Mouse (Mus musculus) forebrain, embryonic 15.5 days (tissue): ENCODE results near the gene Esrrg. TPM values are rescaled to one million over a fixed set of nuclear protein-coding genes. Genes with fewer than 3 reads are reported as not detected.

Source experiments
- ATAC-seq: fragments of 200-750 bp; cut with Nextera tagmentation; replicated peaks from 2 replicates; pipeline ENCODE4 v1.8.0; 2017; ENCODE audit warnings: mild to moderate bottlenecking, moderate TSS enrichment, moderate library complexity
- H3K27ac ChIP-seq: fragments of 300-500 bp; sonication (generic); replicated peaks from 2 replicates; pipeline ENCODE4 v1.5.1; 2015; ENCODE audit warnings: mild to moderate bottlenecking, inconsistent platforms
- H3K27me3 ChIP-seq: fragments of 300-500 bp; sonication (generic); 2 replicates; pipeline ENCODE4 v1.6.1; 2015; ENCODE audit warnings: inconsistent platforms
- H3K36me3 ChIP-seq: fragments of 300-500 bp; sonication (generic); 2 replicates; pipeline ENCODE4 v1.6.1; 2015; ENCODE audit warnings: mild to moderate bottlenecking, inconsistent platforms
- H3K4me1 ChIP-seq: fragments of 300-500 bp; sonication (generic); 2 replicates; pipeline ENCODE4 v1.6.1; 2015; ENCODE audit warnings: inconsistent platforms
- H3K4me2 ChIP-seq: fragments of 300-500 bp; sonication (generic); replicated peaks from 2 replicates; pipeline ENCODE4 v1.6.1; 2015; ENCODE audit warnings: mild to moderate bottlenecking, inconsistent platforms
- H3K4me3 ChIP-seq: fragments of 300-500 bp; sonication (generic); 2 replicates; pipeline ENCODE4 v1.5.1; 2015; ENCODE audit warnings: mild to moderate bottlenecking, inconsistent platforms
- H3K9ac ChIP-seq: fragments of 300-500 bp; sonication (generic); replicated peaks from 2 replicates; pipeline ENCODE4 v1.6.1; 2015; ENCODE audit warnings: mild to moderate bottlenecking, inconsistent platforms
- H3K9me3 ChIP-seq: fragments of 300-500 bp; sonication (generic); 2 replicates; pipeline ENCODE4 v1.6.1; 2016; ENCODE audit warnings: inconsistent platforms
- WGBS: fragments of 180-500 bp; shearing (Covaris S2); methylation state at CpG from one replicate; pipeline ENCODE4 v1.1.7; 2015; ENCODE audit warnings: mixed read lengths; 5-methylcytosine and 5-hydroxymethylcytosine counted together
- polyA plus RNA-seq: library from polyadenylated mRNA; unstranded; fragments of >200 nt; fragmentation: Nextera tagmentation; extraction: Ambion mirVana; gene quantifications from 2 replicates; pipeline ENCODE4 v1.2.1, GENCODE M21; 2015

Gene Esrrg
- polyA plus RNA-seq, 1 experiment from 2014 or later = 9.9 TPM

DNA sequence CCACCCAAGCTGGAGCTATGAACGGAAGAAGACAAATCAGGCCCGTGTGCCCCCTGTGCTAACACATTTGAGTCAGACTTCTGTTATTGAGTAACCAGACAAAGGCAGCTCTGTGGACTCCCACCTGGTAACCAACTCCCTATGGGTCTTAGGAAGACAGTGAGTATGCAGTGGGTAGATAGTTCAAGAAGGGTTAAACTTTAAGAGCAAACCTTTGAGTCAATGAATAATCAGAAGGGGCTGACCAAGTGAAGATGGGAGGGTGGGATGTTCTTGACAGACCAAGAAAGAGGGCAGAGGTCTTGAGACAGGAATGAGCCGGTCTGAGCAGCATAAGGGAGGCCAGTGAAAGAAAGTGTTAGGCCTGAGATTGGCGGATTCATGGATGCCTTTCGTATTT, 214.8 kb downstream of the Esrrg start:
- Histone ChIP-seq H3K27me3 (0 out of 2 replicates have a peak, but pooled peaks cover 6% of the 10 kb centered on the region), H3K9me3 (no peaks in the 10 kb centered on the region), H3K4me3 (no peak overlapping the region), H3K9ac (no peak overlapping the region), H3K27ac (no peak overlapping the region), H3K4me1 (no peaks in the 10 kb centered on the region; the same call in 1 of the 2 replicates), H3K36me3 (no peaks in the 10 kb centered on the region), H3K4me2 (no peak overlapping the region)
- WGBS = 82% methylated on average over 5 of the region's 5 CpGs
- ATAC-seq = no peak

DNA sequence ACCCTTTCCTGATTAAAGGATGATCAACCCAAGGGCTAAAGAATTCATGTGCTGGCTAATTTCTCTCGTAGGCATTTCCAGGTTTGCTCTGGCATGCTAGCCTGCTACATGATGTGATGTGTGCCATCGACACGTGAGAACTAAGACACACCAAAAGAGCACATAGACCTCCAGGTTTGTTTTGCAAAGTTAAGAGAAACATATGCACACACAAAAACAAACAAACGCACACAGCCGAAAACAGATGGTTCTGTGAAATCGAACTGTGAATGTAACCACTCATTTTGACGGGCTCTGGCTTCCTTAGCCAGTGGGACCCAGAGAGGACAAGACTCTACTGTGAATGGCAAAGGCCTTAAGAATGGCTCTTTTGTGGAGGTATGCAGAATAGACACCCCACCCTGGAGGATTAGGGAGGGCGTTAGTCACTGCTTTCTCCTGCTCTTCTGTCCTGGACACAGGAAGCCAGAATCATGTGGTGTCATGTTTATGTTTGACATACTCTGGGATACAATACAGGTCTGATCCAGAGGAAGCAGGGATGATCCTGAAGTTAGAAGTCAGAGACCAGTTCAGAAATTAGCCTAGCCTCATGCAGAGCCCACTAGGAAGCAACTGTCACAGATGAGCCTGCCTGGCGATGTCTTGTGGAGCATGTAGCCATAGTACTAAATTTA, 217.0 kb downstream of the Esrrg start:
- no peak overlapping the region for H3K4me2 ChIP-seq
- no peak overlapping the region for H3K9ac ChIP-seq
- ATAC-seq = no peak
- no peaks in the 10 kb centered on the region for H3K36me3 ChIP-seq
- peaks cover 8% of the 10 kb centered on the region; the same call in 1 of the 2 replicates for H3K27me3 ChIP-seq
- H3K4me3 ChIP-seq = no peak overlapping the region
- H3K4me1 ChIP-seq = no peaks in the 10 kb centered on the region; the same call in 1 of the 2 replicates
- WGBS = 68% methylated on average over 9 of the region's 9 CpGs
- H3K27ac ChIP-seq = no peak overlapping the region
- H3K9me3 ChIP-seq = no peaks in the 10 kb centered on the region

DNA sequence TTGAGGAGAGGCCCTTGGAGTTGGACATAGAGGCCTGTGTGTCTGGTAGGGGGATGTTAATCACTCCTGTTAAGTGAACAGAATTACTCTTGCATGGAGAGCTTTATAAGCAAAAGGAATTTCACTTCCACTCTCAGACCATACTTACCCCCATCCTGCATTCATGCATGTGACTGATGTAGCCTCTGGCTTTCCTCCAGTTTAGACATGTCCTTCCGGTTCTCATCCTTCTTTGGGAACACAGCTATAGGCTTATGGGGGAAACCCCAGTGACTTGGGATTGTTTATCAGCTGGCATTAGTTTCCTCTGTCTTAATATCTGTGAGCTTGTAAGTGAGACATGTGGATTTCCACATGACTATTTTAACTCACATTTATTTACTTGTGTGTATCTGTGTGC, 217.5 kb downstream of the Esrrg start:
- H3K4me2 ChIP-seq = no peak overlapping the region
- no peak overlapping the region for H3K27ac ChIP-seq
- no peak overlapping the region for H3K4me3 ChIP-seq
- H3K27me3 ChIP-seq = peaks cover 8% of the 10 kb centered on the region; the same call in 1 of the 2 replicates
- no peak for ATAC-seq
- H3K9me3 ChIP-seq = no peaks in the 10 kb centered on the region
- H3K36me3 ChIP-seq = no peaks in the 10 kb centered on the region
- WGBS = 67% methylated on average over 1 of the region's 1 CpGs
- no peak overlapping the region for H3K9ac ChIP-seq
- H3K4me1 ChIP-seq = no peaks in the 10 kb centered on the region; the same call in 1 of the 2 replicates

DNA sequence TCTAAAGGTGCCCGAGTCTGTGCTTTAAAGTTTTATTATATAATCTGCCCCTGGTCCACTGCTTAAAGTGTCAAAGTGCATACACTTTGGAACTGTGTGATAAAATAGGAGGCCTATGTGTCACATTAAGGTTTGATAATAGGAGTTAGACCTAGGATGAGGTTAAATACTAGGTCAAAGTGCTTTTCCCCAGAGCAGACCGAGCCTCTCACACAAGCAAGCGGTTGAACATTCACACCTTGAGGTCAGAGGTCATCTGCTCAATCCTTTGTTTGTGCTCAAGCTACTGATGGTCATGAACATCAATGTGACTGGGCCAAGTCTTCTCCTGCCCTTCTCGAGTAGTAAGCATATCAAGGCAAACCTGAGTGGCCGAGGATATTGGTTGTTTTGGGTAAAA, 218.3 kb downstream of the Esrrg start:
- Histone ChIP-seq H3K4me3 (no peak overlapping the region), H3K27ac (no peak overlapping the region), H3K4me1 (no peaks in the 10 kb centered on the region; the same call in 1 of the 2 replicates), H3K27me3 (peaks cover 7% of the 10 kb centered on the region; the same call in 1 of the 2 replicates), H3K36me3 (no peaks in the 10 kb centered on the region), H3K9ac (no peak overlapping the region), H3K4me2 (no peak overlapping the region), H3K9me3 (no peaks in the 10 kb centered on the region)
- ATAC-seq = no peak
- WGBS = 93% methylated on average over 5 of the region's 5 CpGs

DNA sequence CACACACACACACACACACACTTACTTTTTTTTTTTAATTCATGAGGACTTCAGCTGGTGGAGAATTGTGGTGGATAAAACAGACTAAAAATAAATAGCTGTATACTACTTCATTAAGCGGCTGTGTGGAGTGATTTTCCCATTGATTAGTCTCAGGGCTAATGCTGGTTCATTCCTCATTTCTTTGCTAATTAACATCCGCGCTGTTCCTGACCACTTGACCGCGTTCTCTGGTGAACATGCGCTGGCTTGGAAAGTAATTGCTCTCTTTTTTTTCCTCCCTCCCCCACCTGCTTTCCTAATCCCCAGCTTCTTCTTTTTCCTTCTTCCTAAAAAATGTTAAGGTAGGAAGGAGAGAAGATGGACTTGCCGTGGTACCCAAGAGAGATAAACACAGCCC, 222.3 kb downstream of the Esrrg start:
- no peaks in the 10 kb centered on the region for H3K9me3 ChIP-seq
- no peak overlapping the region for H3K27ac ChIP-seq
- no peak overlapping the region for H3K4me2 ChIP-seq
- ATAC-seq = no peak
- H3K9ac ChIP-seq = no peak overlapping the region
- H3K36me3 ChIP-seq = no peaks in the 10 kb centered on the region
- H3K4me3 ChIP-seq = no peak overlapping the region
- H3K27me3 ChIP-seq = peaks cover 4% of the 10 kb centered on the region; the same call in 1 of the 2 replicates
- no peaks in the 10 kb centered on the region; the same call in 1 of the 2 replicates for H3K4me1 ChIP-seq
- WGBS = 17% methylated on average over 7 of the region's 7 CpGs

DNA sequence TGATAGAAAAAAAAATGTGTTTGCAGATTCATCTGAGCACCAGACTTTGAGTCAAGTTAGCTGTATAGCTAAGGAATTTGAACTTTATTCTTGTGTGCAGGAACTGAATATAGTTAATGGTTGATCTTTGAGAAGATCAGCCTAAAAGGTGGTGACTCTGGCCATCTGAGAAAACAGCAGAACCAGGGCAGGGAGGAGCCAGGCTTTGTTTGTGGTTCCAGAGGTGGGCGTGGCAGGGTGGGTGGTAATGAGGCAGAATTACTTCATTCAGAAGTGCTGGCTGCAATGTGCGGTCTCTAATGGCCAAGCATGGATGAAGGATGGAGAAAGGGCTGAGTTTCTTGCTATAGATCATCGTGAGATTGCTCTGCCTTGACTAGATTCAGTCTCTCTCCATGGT, 224.3 kb downstream of the Esrrg start:
- Histone ChIP-seq H3K9ac (no peak overlapping the region), H3K4me1 (peaks cover 6% of the 10 kb centered on the region), H3K36me3 (no peaks in the 10 kb centered on the region), H3K9me3 (no peaks in the 10 kb centered on the region), H3K27ac (no peak overlapping the region), H3K4me3 (no peak overlapping the region), H3K4me2 (no peak overlapping the region), H3K27me3 (peaks cover 6% of the 10 kb centered on the region; the same call in 1 of the 2 replicates)
- ATAC-seq = no peak
- 51% methylated on average over 3 of the region's 3 CpGs for WGBS

DNA sequence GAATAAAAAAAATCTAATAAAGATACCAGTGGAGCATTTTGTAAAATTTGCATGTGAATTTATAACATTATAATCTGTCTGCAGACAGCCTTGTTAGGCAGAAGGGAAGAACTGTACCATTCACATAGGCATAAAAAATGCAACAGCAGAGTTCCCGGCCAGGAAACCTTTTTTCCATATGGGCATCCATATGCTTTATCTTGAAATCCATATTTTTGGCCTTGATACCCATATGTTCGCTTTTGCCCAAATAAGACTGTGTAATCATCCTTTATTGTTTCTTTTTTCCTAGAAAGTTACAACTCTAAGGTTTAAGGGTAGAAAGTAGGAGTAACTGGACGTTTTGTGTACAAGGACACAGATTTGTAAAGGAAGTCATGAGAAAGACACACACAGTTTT, 226.0 kb downstream of the Esrrg start:
- peaks cover 6% of the 10 kb centered on the region for H3K4me1 ChIP-seq
- ATAC-seq = no peak
- no peaks in the 10 kb centered on the region for H3K9me3 ChIP-seq
- no peak overlapping the region for H3K27ac ChIP-seq
- no peak overlapping the region for H3K4me3 ChIP-seq
- no peak overlapping the region for H3K4me2 ChIP-seq
- H3K36me3 ChIP-seq = no peaks in the 10 kb centered on the region
- 0 out of 2 replicates have a peak, but pooled peaks cover 10% of the 10 kb centered on the region for H3K27me3 ChIP-seq
- no peak overlapping the region for H3K9ac ChIP-seq
- WGBS = 80% methylated on average over 3 of the region's 3 CpGs

DNA sequence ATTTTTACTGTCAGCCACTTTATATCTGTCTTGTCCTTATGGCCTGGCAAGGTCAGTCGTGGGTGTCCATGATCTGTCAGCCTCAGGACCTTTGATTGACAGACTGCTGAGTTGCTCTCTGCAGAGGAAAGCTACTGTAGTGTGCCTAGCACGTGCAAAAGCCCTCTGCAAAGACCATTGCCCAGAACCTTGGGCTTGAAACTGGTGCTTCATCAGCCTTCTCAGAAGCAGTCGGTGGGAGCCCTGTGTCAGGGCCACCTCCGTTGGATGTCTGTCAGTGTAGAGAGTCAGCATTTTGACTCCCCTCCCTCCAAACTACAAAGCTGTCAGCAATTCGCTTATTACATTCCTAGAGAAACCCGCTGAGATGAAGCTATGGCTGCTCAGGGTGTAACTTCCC, 227.8 kb downstream of the Esrrg start:
- Histone ChIP-seq H3K9ac (no peak overlapping the region), H3K4me1 (peaks cover 6% of the 10 kb centered on the region), H3K9me3 (no peaks in the 10 kb centered on the region), H3K4me2 (no peak overlapping the region), H3K27ac (no peak overlapping the region), H3K36me3 (no peaks in the 10 kb centered on the region), H3K27me3 (0 out of 2 replicates have a peak, but pooled peaks cover 8% of the 10 kb centered on the region), H3K4me3 (no peak overlapping the region)
- ATAC-seq = no peak
- 32% methylated on average over 6 of the region's 6 CpGs for WGBS

DNA sequence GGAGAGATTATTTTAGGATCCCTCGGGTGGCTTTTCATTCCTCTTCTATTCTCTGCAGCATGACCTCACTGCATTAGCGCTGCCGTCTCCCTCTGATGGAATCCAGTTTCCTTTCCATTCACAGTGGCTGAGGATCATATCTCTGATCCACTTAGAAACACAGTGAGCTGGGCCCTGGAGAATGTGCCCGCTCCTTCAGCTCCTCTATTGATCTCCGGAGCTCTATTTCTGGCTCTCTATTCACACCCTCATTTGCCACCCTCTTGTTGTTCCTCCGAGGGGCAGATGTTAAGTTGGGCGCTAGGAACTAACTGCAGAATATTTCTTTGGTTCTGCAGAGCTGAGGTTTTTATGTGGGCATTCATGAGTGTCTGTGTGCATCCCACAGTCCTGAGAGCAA, 228.3 kb downstream of the Esrrg start:
- H3K4me2 ChIP-seq = no peak overlapping the region
- WGBS = 6% methylated on average over 7 of the region's 7 CpGs
- H3K27me3 ChIP-seq = 0 out of 2 replicates have a peak, but pooled peaks cover 8% of the 10 kb centered on the region
- no peak overlapping the region for H3K4me3 ChIP-seq
- H3K9me3 ChIP-seq = no peaks in the 10 kb centered on the region
- no peak overlapping the region for H3K9ac ChIP-seq
- no peak for ATAC-seq
- H3K36me3 ChIP-seq = no peaks in the 10 kb centered on the region
- no peak overlapping the region for H3K27ac ChIP-seq
- peaks cover 6% of the 10 kb centered on the region for H3K4me1 ChIP-seq

DNA sequence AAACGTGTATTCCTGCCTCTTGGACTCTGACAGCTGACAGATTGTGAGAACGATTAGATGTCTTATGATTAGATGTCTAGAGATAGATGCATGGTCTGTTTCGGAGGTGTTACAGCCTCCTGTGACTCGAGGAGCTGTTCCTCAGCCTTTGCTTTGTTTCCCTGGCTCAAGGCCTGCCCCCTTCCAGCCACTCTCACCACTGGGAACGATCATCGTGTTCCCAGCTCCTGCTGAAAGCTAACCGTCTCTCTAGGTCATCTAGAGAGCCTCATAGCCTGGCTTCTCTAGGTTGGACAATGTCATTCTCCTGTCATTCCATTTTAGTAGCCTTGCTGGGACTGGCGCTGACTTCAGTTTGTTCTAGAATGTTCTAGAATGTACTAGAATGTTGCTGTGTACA, 233.0 kb downstream of the Esrrg start:
- no peaks in the 10 kb centered on the region for H3K9me3 ChIP-seq
- no peak for ATAC-seq
- no peak overlapping the region for H3K9ac ChIP-seq
- H3K36me3 ChIP-seq = no peaks in the 10 kb centered on the region
- 0 out of 2 replicates have a peak, but pooled peaks cover 7% of the 10 kb centered on the region for H3K27me3 ChIP-seq
- WGBS = 74% methylated on average over 8 of the region's 8 CpGs
- H3K4me3 ChIP-seq = no peak overlapping the region
- peaks cover 5% of the 10 kb centered on the region for H3K4me1 ChIP-seq
- H3K27ac ChIP-seq = no peak overlapping the region
- no peak overlapping the region for H3K4me2 ChIP-seq

DNA sequence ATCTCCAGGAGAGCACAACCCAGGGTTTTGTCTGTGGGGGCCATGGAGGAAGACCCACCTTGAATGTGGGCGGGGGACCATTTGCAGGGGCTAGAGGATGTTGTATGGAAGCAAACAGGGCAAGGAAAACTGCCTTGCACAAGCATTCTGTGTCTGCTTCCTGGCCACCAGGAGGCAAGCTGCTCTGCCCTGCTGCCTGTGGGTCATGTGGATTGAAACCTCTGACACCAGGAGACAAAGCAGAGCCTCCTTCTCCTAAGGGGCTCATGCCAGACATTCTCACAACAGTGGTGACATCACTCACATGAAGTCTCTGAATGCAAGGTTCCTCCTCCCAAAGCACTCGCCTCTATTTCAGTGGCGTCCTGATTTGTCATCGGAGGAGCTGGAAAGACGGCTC, 234.1 kb downstream of the Esrrg start:
- no peak overlapping the region for H3K4me2 ChIP-seq
- H3K9ac ChIP-seq = no peak overlapping the region
- H3K9me3 ChIP-seq = no peaks in the 10 kb centered on the region
- no peak overlapping the region for H3K27ac ChIP-seq
- ATAC-seq = no peak
- H3K4me1 ChIP-seq = no peaks in the 10 kb centered on the region
- H3K27me3 ChIP-seq = 0 out of 2 replicates have a peak, but pooled peaks cover 4% of the 10 kb centered on the region
- H3K4me3 ChIP-seq = no peak overlapping the region
- 92% methylated on average over 5 of the region's 5 CpGs for WGBS
- H3K36me3 ChIP-seq = no peaks in the 10 kb centered on the region

DNA sequence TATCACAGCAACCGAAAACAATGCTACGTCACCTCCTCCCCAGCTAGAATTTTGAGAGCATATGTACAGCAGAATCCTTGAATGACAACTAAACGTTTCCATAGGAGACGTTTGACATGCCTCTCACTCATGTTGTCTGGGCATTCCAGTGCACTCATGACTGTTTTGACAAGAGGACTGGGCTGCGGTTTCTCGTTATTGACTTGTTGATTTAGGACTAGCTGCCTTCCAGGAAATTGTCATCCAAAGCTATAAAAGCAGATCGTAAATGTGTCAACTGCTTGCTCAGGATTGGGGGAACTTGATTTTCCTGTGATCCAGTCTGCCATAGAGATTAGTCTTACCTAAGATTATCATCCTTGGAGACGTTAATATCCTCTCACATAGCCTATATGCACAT, 245.6 kb downstream of the Esrrg start:
- Histone ChIP-seq H3K4me1 (no peaks in the 10 kb centered on the region), H3K9me3 (no peaks in the 10 kb centered on the region), H3K4me2 (no peak overlapping the region), H3K27ac (no peak overlapping the region), H3K9ac (no peak overlapping the region), H3K27me3 (no peaks in the 10 kb centered on the region), H3K36me3 (no peaks in the 10 kb centered on the region), H3K4me3 (no peak overlapping the region)
- no peak for ATAC-seq
- 87% methylated on average over 8 of the region's 8 CpGs for WGBS

DNA sequence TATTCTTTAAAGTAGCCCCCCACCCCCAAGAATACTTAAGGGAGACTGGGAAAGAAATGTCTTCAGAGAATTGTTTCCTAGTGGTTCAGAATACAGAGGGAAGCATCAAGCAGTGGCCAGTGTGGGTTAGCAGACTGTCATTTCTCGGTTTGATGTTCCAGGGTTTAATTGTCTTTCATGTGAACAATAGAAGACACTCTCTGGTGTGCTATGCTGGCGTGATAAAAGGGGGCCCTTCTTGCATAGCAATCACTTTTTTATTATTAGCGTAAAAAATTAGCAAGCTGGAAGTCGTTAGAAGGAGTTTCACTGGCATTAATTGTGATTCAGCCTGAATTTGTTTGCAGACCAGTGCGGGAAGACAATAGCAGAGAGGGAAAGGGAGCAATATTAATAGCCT, 253.7 kb downstream of the Esrrg start:
- 9% methylated on average over 5 of the region's 5 CpGs for WGBS
- no peaks in the 10 kb centered on the region for H3K36me3 ChIP-seq
- H3K4me2 ChIP-seq = no peak overlapping the region
- no peaks in the 10 kb centered on the region for H3K9me3 ChIP-seq
- no peak overlapping the region for H3K4me3 ChIP-seq
- peaks cover 12% of the 10 kb centered on the region for H3K4me1 ChIP-seq
- no peaks in the 10 kb centered on the region for H3K27me3 ChIP-seq
- no peak overlapping the region for H3K9ac ChIP-seq
- no peak overlapping the region for H3K27ac ChIP-seq
- no peak for ATAC-seq
